Mouse (Mus musculus): ENCODE results near the gene Phf10. TPM values are rescaled to one million over a fixed set of nuclear protein-coding genes. Genes with fewer than 3 reads are reported as not detected.
"Not testable (repeated sequence)": the region's sequence is repeated elsewhere in the genome, so short reads cannot be mapped to it uniquely, and the experiment has no call there.

Phf10 gene
- polyA plus RNA-seq, 1 experiment from 2014 or later: 28.7 TPM

- H3K27me3 ChIP-seq (ENCODE audit: insufficient read depth, low read length); H3K9me3 ChIP-seq (ENCODE audit: low read length); H3K4me1 ChIP-seq (ENCODE audit: insufficient read depth, low read length); ATAC-seq (ENCODE audit: low FRiP score, low TSS enrichment); H3K9ac ChIP-seq (replicated peaks; ENCODE audit: low read length); H3K27ac ChIP-seq (ENCODE audit: low read length); H3K36me3 ChIP-seq (ENCODE audit: insufficient read depth, low read length); H3K4me3 ChIP-seq (ENCODE audit: low read length): not testable (repeated sequence)
- H3K4me2 ChIP-seq (replicated peaks; ENCODE audit: low read depth, low read length): 0 out of 2 replicates have a peak overlapping the region, but pooled peaks have one; percentile 27
- WGBS: 2% methylated on average over 4 of the region's 7 CpGs
These were observed 16.8 kb upstream of the Phf10 start for GRCm38 (mm10) chr17:14977718-14978361.

- H3K27me3 ChIP-seq (ENCODE audit: insufficient read depth, low read length); H3K4me2 ChIP-seq (replicated peaks; ENCODE audit: low read depth, low read length): not testable (repeated sequence)
- no CpG with 5 or more reads among the region's 6 CpGs for WGBS
These were observed 7.4 kb upstream of the Phf10 start for GRCm38 (mm10) chr17:14968373-14968913.

GRCm38 (mm10) chr17:14961557-14962154 lies 583 bp upstream of the Phf10 start:
- H3K4me2 ChIP-seq (replicated peaks; ENCODE audit: low read depth, low read length); H3K9ac ChIP-seq (replicated peaks; ENCODE audit: low read length); H3K36me3 ChIP-seq (ENCODE audit: insufficient read depth, low read length); H3K4me3 ChIP-seq (ENCODE audit: low read length); H3K27ac ChIP-seq (ENCODE audit: low read length); H3K4me1 ChIP-seq (ENCODE audit: insufficient read depth, low read length); H3K27me3 ChIP-seq (ENCODE audit: insufficient read depth, low read length); H3K9me3 ChIP-seq (ENCODE audit: low read length): not testable (repeated sequence)
- WGBS: no CpG with 5 or more reads among the region's 44 CpGs
- peak; percentile 92 for ATAC-seq (ENCODE audit: low FRiP score, low TSS enrichment)

More at GRCm38 (mm10) chr17:14968373-14968913, 7.4 kb upstream of the Phf10 start:
- not testable (repeated sequence) for H3K9me3 ChIP-seq (ENCODE audit: low read length); H3K9ac ChIP-seq (replicated peaks; ENCODE audit: low read length); ATAC-seq (ENCODE audit: low FRiP score, low TSS enrichment); H3K4me3 ChIP-seq (ENCODE audit: low read length); H3K4me1 ChIP-seq (ENCODE audit: insufficient read depth, low read length); H3K27ac ChIP-seq (ENCODE audit: low read length); H3K36me3 ChIP-seq (ENCODE audit: insufficient read depth, low read length)

GRCm38 (mm10) chr17:14960520-14960919 lies 553 bp downstream of the Phf10 start:
- H3K36me3 ChIP-seq (ENCODE audit: insufficient read depth, low read length): peaks cover 3% of the 10 kb centered on the region; the same call in 1 of the 2 replicates
- peak overlapping the region; percentile 83 for H3K9ac ChIP-seq (replicated peaks; ENCODE audit: low read length)
- H3K4me2 ChIP-seq (replicated peaks; ENCODE audit: low read depth, low read length): peak overlapping the region; percentile 92
- H3K9me3 ChIP-seq (ENCODE audit: low read length): no peaks in the 10 kb centered on the region
- H3K27me3 ChIP-seq (ENCODE audit: insufficient read depth, low read length): no peaks in the 10 kb centered on the region
- H3K27ac ChIP-seq (ENCODE audit: low read length): no peak overlapping the region
- 0% methylated on average over 19 of the region's 23 CpGs for WGBS
- peak; percentile 36 for ATAC-seq (ENCODE audit: low FRiP score, low TSS enrichment)
- peak overlapping the region; percentile 77 for H3K4me3 ChIP-seq (ENCODE audit: low read length)
- H3K4me1 ChIP-seq (ENCODE audit: insufficient read depth, low read length): peaks cover 9% of the 10 kb centered on the region

- Histone ChIP-seq H3K4me3 (ENCODE audit: low read length) (peak overlapping the region; percentile 39), H3K36me3 (ENCODE audit: insufficient read depth, low read length) (peaks cover 3% of the 10 kb centered on the region; the same call in 1 of the 2 replicates), H3K9me3 (ENCODE audit: low read length) (no peaks in the 10 kb centered on the region), H3K27ac (ENCODE audit: low read length) (no peak overlapping the region), H3K9ac (replicated peaks; ENCODE audit: low read length) (peak overlapping the region; percentile 63), H3K27me3 (ENCODE audit: insufficient read depth, low read length) (no peaks in the 10 kb centered on the region), H3K4me1 (ENCODE audit: insufficient read depth, low read length) (peaks cover 9% of the 10 kb centered on the region), H3K4me2 (replicated peaks; ENCODE audit: low read depth, low read length) (peak overlapping the region; percentile 52)
- 19% methylated on average over 3 of the region's 3 CpGs for WGBS
- no peak for ATAC-seq (ENCODE audit: low FRiP score, low TSS enrichment)
These were observed 1.1 kb downstream of the Phf10 start for GRCm38 (mm10) chr17:14959979-14960378.

GRCm38 (mm10) chr17:14958686-14959327 lies 2.3 kb downstream of the Phf10 start:
- Histone ChIP-seq H3K4me2 (replicated peaks; ENCODE audit: low read depth, low read length) (no peak overlapping the region), H3K36me3 (ENCODE audit: insufficient read depth, low read length) (peaks cover 9% of the 10 kb centered on the region), H3K9ac (replicated peaks; ENCODE audit: low read length) (no peak overlapping the region), H3K9me3 (ENCODE audit: low read length) (no peaks in the 10 kb centered on the region), H3K4me1 (ENCODE audit: insufficient read depth, low read length) (peaks cover 9% of the 10 kb centered on the region), H3K4me3 (ENCODE audit: low read length) (no peak overlapping the region), H3K27ac (ENCODE audit: low read length) (no peak overlapping the region), H3K27me3 (ENCODE audit: insufficient read depth, low read length) (no peaks in the 10 kb centered on the region)
- 90% methylated on average over 5 of the region's 5 CpGs for WGBS
- ATAC-seq (ENCODE audit: low FRiP score, low TSS enrichment): no peak

GRCm38 (mm10) chr17:14953452-14953851 lies 7.6 kb downstream of the Phf10 start:
- Histone ChIP-seq H3K4me3 (ENCODE audit: low read length) (no peak overlapping the region), H3K9me3 (ENCODE audit: low read length) (no peaks in the 10 kb centered on the region), H3K27me3 (ENCODE audit: insufficient read depth, low read length) (no peaks in the 10 kb centered on the region), H3K9ac (replicated peaks; ENCODE audit: low read length) (no peak overlapping the region), H3K27ac (ENCODE audit: low read length) (no peak overlapping the region), H3K4me2 (replicated peaks; ENCODE audit: low read depth, low read length) (no peak overlapping the region), H3K4me1 (ENCODE audit: insufficient read depth, low read length) (no peaks in the 10 kb centered on the region), H3K36me3 (ENCODE audit: insufficient read depth, low read length) (peaks cover 30% of the 10 kb centered on the region)
- 84% methylated on average over 8 of the region's 8 CpGs for WGBS
- no peak for ATAC-seq (ENCODE audit: low FRiP score, low TSS enrichment)

GRCm38 (mm10) chr17:14949161-14949827 lies 11.8 kb downstream of the Phf10 start:
- H3K27ac ChIP-seq (ENCODE audit: low read length): no peak overlapping the region
- no peak overlapping the region for H3K4me3 ChIP-seq (ENCODE audit: low read length)
- peaks cover 10% of the 10 kb centered on the region for H3K4me1 ChIP-seq (ENCODE audit: insufficient read depth, low read length)
- no peak for ATAC-seq (ENCODE audit: low FRiP score, low TSS enrichment)
- H3K27me3 ChIP-seq (ENCODE audit: insufficient read depth, low read length): no peaks in the 10 kb centered on the region
- H3K9me3 ChIP-seq (ENCODE audit: low read length): no peaks in the 10 kb centered on the region
- peaks cover 40% of the 10 kb centered on the region for H3K36me3 ChIP-seq (ENCODE audit: insufficient read depth, low read length)
- H3K4me2 ChIP-seq (replicated peaks; ENCODE audit: low read depth, low read length): no peak overlapping the region
- 89% methylated on average over 7 of the region's 7 CpGs for WGBS
- H3K9ac ChIP-seq (replicated peaks; ENCODE audit: low read length): no peak overlapping the region

- peaks cover 13% of the 10 kb centered on the region for H3K4me1 ChIP-seq (ENCODE audit: insufficient read depth, low read length)
- no peak overlapping the region for H3K4me3 ChIP-seq (ENCODE audit: low read length)
- no peak for ATAC-seq (ENCODE audit: low FRiP score, low TSS enrichment)
- H3K27ac ChIP-seq (ENCODE audit: low read length): no peak overlapping the region
- no peak overlapping the region for H3K4me2 ChIP-seq (replicated peaks; ENCODE audit: low read depth, low read length)
- peaks cover 11% of the 10 kb centered on the region; the same call in 1 of the 2 replicates for H3K36me3 ChIP-seq (ENCODE audit: insufficient read depth, low read length)
- no peak overlapping the region for H3K9ac ChIP-seq (replicated peaks; ENCODE audit: low read length)
- H3K27me3 ChIP-seq (ENCODE audit: insufficient read depth, low read length): no peaks in the 10 kb centered on the region
- no peaks in the 10 kb centered on the region for H3K9me3 ChIP-seq (ENCODE audit: low read length)
- 92% methylated on average over 1 of the region's 1 CpGs for WGBS
These were observed 16.5 kb downstream of the Phf10 start for GRCm38 (mm10) chr17:14944551-14944950.
